In genomic region chr7:128352721-128353120, GRCm38 (mm10) we compare ENCODE assay signal across 28 mouse cellular contexts. TPM values are rescaled to one million over a fixed set of nuclear protein-coding genes. Genes with fewer than 3 reads are reported as not detected.
DNase-seq lines count a peak whose midpoint lies in the region; ATAC-seq lines count a peak whose summit lies in the region.
"Had no signal": no experiment of that assay in that cellular context is flagged by ENCODE, and none has a peak within 500 bp of the region (broad histone marks: within the 10 kb centered on the region; RNA-seq: fewer than 3 reads in every experiment).

No protein-coding gene starts in this region.

- H3K9ac ChIP-seq in intestine, embryonic 14.5 days (ENCODE audit: low read length): no peak overlapping the region
- H3K9ac ChIP-seq in intestine, embryonic 15.5 days: no peak overlapping the region
- H3K9ac ChIP-seq: embryonic facial prominence, embryonic 13.5 days; embryonic facial prominence, embryonic 15.5 days; forebrain, embryonic 12.5 days had no signal

- H3K4me3 ChIP-seq in heart, embryonic 10.5 days: no peak overlapping the region
- no peak overlapping the region for H3K4me3 ChIP-seq in intestine, embryonic 14.5 days (ENCODE audit: low read depth, low read length)
- no peak overlapping the region for H3K4me3 ChIP-seq in intestine, embryonic 15.5 days (replicated peaks)
- H3K4me3 ChIP-seq: embryonic facial prominence, embryonic 13.5 days; embryonic facial prominence, embryonic 15.5 days; erythroblast, embryonic 14.5 days; forebrain, embryonic 10.5 days; forebrain, embryonic 12.5 days had no signal

- WGBS in heart, embryonic 10.5 days: 64% methylated on average over 3 of the region's 3 CpGs
- 71% methylated on average over 3 of the region's 3 CpGs for WGBS in intestine, embryonic 14.5 days
- 76% methylated on average over 3 of the region's 3 CpGs for WGBS in intestine, embryonic 15.5 days

- H3K4me2 ChIP-seq in intestine, embryonic 14.5 days (ENCODE audit: low read length): no peak overlapping the region
- no peak overlapping the region for H3K4me2 ChIP-seq in intestine, embryonic 15.5 days (replicated peaks)
- H3K4me2 ChIP-seq: embryonic facial prominence, embryonic 13.5 days; embryonic facial prominence, embryonic 15.5 days; forebrain, embryonic 12.5 days had no signal

- H3K27me3 ChIP-seq in heart, embryonic 10.5 days (ENCODE audit: insufficient read depth, poor library complexity, severe bottlenecking): no peaks in the 10 kb centered on the region
- H3K27me3 ChIP-seq in intestine, embryonic 14.5 days (replicated peaks; ENCODE audit: control insufficient read depth, insufficient read depth, low read length): no peaks in the 10 kb centered on the region
- no peaks in the 10 kb centered on the region for H3K27me3 ChIP-seq in intestine, embryonic 15.5 days (replicated peaks)
- H3K27me3 ChIP-seq: embryonic facial prominence, embryonic 13.5 days; embryonic facial prominence, embryonic 15.5 days; Patski had no signal

- intact Hi-C loops in gastrocnemius, postnatal 14 days (cut with DNase I; ENCODE audit: low total_unique reads): loop anchor here (10.0 kb wide), 1 partner anchor 352 kb away; no protein-coding TSS in a partner anchor

- H3K27ac ChIP-seq in heart, embryonic 10.5 days: no peak overlapping the region
- H3K27ac ChIP-seq in intestine, embryonic 14.5 days (ENCODE audit: low read depth): no peak overlapping the region
- no peak overlapping the region for H3K27ac ChIP-seq in intestine, embryonic 15.5 days
- H3K27ac ChIP-seq: embryonic facial prominence, embryonic 13.5 days; embryonic facial prominence, embryonic 15.5 days; forebrain, embryonic 10.5 days; forebrain, embryonic 12.5 days had no signal

- peaks cover 13% of the 10 kb centered on the region for H3K4me1 ChIP-seq in heart, embryonic 10.5 days
- 0 out of 2 replicates have a peak, but pooled peaks cover 4% of the 10 kb centered on the region for H3K4me1 ChIP-seq in intestine, embryonic 14.5 days (replicated peaks; ENCODE audit: control insufficient read depth, insufficient read depth, low read length)
- 0 out of 2 replicates have a peak, but pooled peaks cover 2% of the 10 kb centered on the region for H3K4me1 ChIP-seq in intestine, embryonic 15.5 days (replicated peaks)
- H3K4me1 ChIP-seq: embryonic facial prominence, embryonic 15.5 days had no signal

- ATAC-seq in intestine, embryonic 14.5 days (replicated peaks; ENCODE audit: low FRiP score, low TSS enrichment, low read depth): no peak
- no peak for ATAC-seq in intestine, embryonic 15.5 days
- ATAC-seq: CD4-positive, CD25-positive, alpha-beta regulatory T cell, adult 4 months; forebrain, embryonic 14.5 days; Patski had no signal

- no peaks in the 10 kb centered on the region for H3K36me3 ChIP-seq in heart, embryonic 10.5 days
- H3K36me3 ChIP-seq in intestine, embryonic 14.5 days (ENCODE audit: control insufficient read depth, insufficient read depth, low read length): no peaks in the 10 kb centered on the region
- H3K36me3 ChIP-seq in intestine, embryonic 15.5 days: no peaks in the 10 kb centered on the region
- H3K36me3 ChIP-seq: embryonic facial prominence, embryonic 13.5 days; embryonic facial prominence, embryonic 15.5 days; forebrain, embryonic 10.5 days; forebrain, embryonic 12.5 days; G1E had no signal

- no peaks in the 10 kb centered on the region for H3K9me3 ChIP-seq in heart, embryonic 10.5 days
- H3K9me3 ChIP-seq in intestine, embryonic 14.5 days (ENCODE audit: control insufficient read depth, low read length): no peaks in the 10 kb centered on the region
- H3K9me3 ChIP-seq in intestine, embryonic 15.5 days: no peaks in the 10 kb centered on the region
- H3K9me3 ChIP-seq: embryonic facial prominence, embryonic 13.5 days; embryonic facial prominence, embryonic 15.5 days; forebrain, embryonic 10.5 days; forebrain, embryonic 12.5 days; G1E had no signal

- peak; percentile 1 for DNase-seq in gastrocnemius, postnatal 14 days
- DNase-seq in gastrocnemius, postnatal 25 days: no peak
- DNase-seq in heart, embryonic 10.5 days (ENCODE audit: low spot score): peak; percentile 54
- DNase-seq in heart, adult 9 months (ENCODE audit: low spot score in 2 of 2): no peak
- peak; percentile 41 for DNase-seq in intestine, embryonic 14.5 days (ENCODE audit: low spot score)
- DNase-seq in testis, postnatal 10 days (ENCODE audit: low spot score): peak; percentile 16
- no peak for DNase-seq in testis, postnatal 14 days (ENCODE audit: low spot score)
- DNase-seq: adrenal gland, adult 2 months; adrenal gland, postnatal 10 days; adrenal gland, postnatal 25 days; B cell, adult 2 months; cerebellum, adult 11 months; cerebellum, adult 18-20 months; cerebellum, adult 8-10 months; cerebellum, adult 9-11 months; cerebellum, postnatal 14 days; cerebellum, postnatal 36 days; embryo, embryonic 11 days had no signal

RNA-seq across cellular contexts. Expression of gene BC017158, which starts 54.8 kb away (rescaled TPM):
- 1 to 10 TPM; 4.7 to 5.6 TPM for total RNA-seq in gastrocnemius, postnatal 14 days (2021)
- total RNA-seq in gastrocnemius, postnatal 25 days (2021): 1 to 10 TPM; 3.4 to 3.7 TPM
- polyA plus RNA-seq in heart, embryonic 10.5 days (2016; fragmentation: Nextera tagmentation; extraction: Ambion mirVana): 20.3 and 25.1 TPM in 2 replicates
- polyA plus RNA-seq in intestine, embryonic 14.5 days (2014; fragmentation: Nextera tagmentation; extraction: Ambion mirVana): 49.5 and 51.0 TPM in 2 replicates
- 43.0 and 51.0 TPM in 2 replicates for polyA plus RNA-seq in intestine, embryonic 15.5 days (2015; fragmentation: Nextera tagmentation; extraction: Ambion mirVana)

Comparison
In these comparisons a context has a peak if more than half of its experiments do, and no peak if none do; other contexts are left out.
1. DNase-seq: peak in gastrocnemius, postnatal 14 days (single experiment), heart, embryonic 10.5 days (single experiment), intestine, embryonic 14.5 days (single experiment) and testis, postnatal 10 days (single experiment); none in gastrocnemius, postnatal 25 days (single experiment), heart, adult 9 months (0 of 2) and testis, postnatal 14 days (single experiment).